Mouse (Mus musculus) bone marrow macrophage, adult 2 months (primary cell): ENCODE measurements around the gene Hcrtr1.
A peak's percentile ranks its signal among the peaks of the same experiment; 100 is the strongest.

Experiments used
- CTCF ChIP-seq: IDR thresholded peaks from 2 replicates; pipeline ENCODE4 v1.5.1; 2012; ENCODE audit warnings: low read depth, mild to moderate bottlenecking, low read length, moderate library complexity
- POLR2A ChIP-seq: IDR thresholded peaks from 2 replicates; pipeline ENCODE4 v1.6.1; 2012; ENCODE audit warnings: mild to moderate bottlenecking, low read depth, low read length, borderline replicate concordance

GRCm38 (mm10) chr4:130087293-130087692 lies 51.9 kb downstream of the Hcrtr1 start:
- TF ChIP-seq CTCF (peak; percentile 77), POLR2A (no peak)
